Mouse (Mus musculus) megakaryocyte, embryonic 14.5 days (primary cell): ENCODE measurements at regions not wholly inside any gene's neighbourhood (a gene's known extent, or its start where the extent isn't known, plus 50 kb on each side); places are given as distances from the start of the nearest gene placed in this dataset.

Experiments used
- FLI1 ChIP-seq: IDR thresholded peaks from 2 replicates; pipeline ENCODE4 v1.6.1; 2012; ENCODE audit warnings: low read length, inconsistent platforms, mixed read lengths
- GATA1 ChIP-seq: IDR thresholded peaks from 3 replicates; pipeline ENCODE4 v1.6.1; 2012; ENCODE audit warnings: mixed read lengths, low read length, inconsistent platforms, borderline replicate concordance

DNA sequence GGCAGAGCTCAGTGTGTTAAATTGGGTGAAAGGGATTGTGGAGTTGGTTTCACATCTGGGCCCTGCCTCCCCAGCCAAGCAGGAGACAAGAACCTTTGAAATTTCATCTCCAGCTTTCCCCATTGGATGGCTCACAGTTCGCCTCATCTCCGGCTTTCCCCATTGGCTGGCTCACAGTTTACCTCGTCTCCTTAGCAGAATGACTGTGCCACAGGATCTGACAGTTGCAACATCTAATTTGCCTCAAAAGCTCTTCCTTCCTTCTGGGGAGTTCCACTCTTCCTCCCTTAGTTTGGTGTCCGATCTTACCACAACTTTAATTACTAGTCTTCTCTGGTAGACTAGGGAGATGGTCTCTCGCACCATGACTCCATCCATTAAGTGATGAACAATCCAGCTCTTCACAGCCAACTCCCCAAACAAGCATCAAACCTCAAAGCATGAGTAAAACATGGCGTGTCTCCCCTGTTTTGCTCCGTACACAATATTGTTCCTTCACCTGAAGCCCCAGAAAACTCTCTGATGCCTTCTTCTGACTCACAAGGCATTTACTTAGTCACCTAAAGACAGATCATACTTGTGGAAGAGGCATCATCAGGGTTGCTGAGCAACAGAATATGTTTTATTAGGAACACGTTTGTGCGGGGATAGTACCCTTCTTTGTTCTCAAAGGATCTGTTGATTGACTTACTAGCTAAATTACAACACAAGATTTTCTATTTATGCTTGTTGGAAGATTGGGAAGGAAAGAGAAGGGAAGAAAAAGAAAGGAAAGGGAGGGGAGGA is 199.1 kb upstream of the Serp2 start:
- TF ChIP-seq FLI1 (no peak), GATA1 (no peak)
